In genomic region chr8:123982826-123983400, GRCm38 (mm10) we compare ENCODE assay signal across 8 mouse cellular contexts. TPM values are rescaled to one million over a fixed set of nuclear protein-coding genes. Genes with fewer than 3 reads are reported as not detected.
DNase-seq lines count a peak whose midpoint lies in the region; ATAC-seq and TF ChIP-seq lines count a peak whose summit lies in the region.

Abcb10 (minus strand) TSS chr8:123983122.

- no peaks in the 10 kb centered on the region for H3K36me3 ChIP-seq in hindbrain, embryonic 16.5 days (ENCODE audit: control insufficient read depth, insufficient read depth, low read length)

- peak; percentile 95 for DNase-seq in ZHBTc4 (ENCODE audit: low read depth, low spot score)
- DNase-seq in gastrocnemius, adult 2 months = peak; percentile 97
- DNase-seq in left cerebral cortex, adult 11 months (ENCODE audit: low spot score) = peak; percentile 77
- DNase-seq in lung, postnatal 36 days = peak; percentile 94
- DNase-seq in retina, embryonic 14.5 days (ENCODE audit: low spot score) = peak; percentile 87
- DNase-seq in thymus, postnatal 4 days = peak; percentile 76

- H3K9ac ChIP-seq in hindbrain, embryonic 16.5 days (ENCODE audit: low read depth, low read length) = peak within 1 kb of the TSS; percentile 88

- no peak; the same call in 1 of the 2 replicates for TF ChIP-seq CTCF in gastrocnemius, adult 2 months (IDR thresholded peaks at IDR 0.05)

- intact Hi-C loops in gastrocnemius, adult 2 months (cut with DNase I) = loop anchor here (5.0 kb wide), 1 partner anchor 39 kb away; the partner anchor contains the start of genes Taf5l and Urb2

- peak within 1 kb of the TSS; percentile 94 for H3K4me3 ChIP-seq in gastrocnemius, adult 2 months
- peak within 1 kb of the TSS; percentile 88 for H3K4me3 ChIP-seq in hindbrain, embryonic 16.5 days (ENCODE audit: low read length)

- H3K4me1 ChIP-seq in hindbrain, embryonic 16.5 days (ENCODE audit: control insufficient read depth, insufficient read depth, low read depth, low read length) = peaks cover 13% of the 10 kb centered on the region

- H3K4me2 ChIP-seq in hindbrain, embryonic 16.5 days (ENCODE audit: low read length) = peak within 1 kb of the TSS; percentile 74

- peak within 1 kb of the TSS; percentile 99 for H3K27ac ChIP-seq in gastrocnemius, adult 2 months
- peak within 1 kb of the TSS; percentile 29 for H3K27ac ChIP-seq in hindbrain, embryonic 16.5 days (ENCODE audit: low read depth, low read length)

- WGBS in hindbrain, embryonic 16.5 days = under 1% methylated on average over 51 of the region's 56 CpGs

- ATAC-seq in common myeloid progenitor, adult 5-6 weeks (replicated peaks; ENCODE audit: low read depth, poor library complexity, severe bottlenecking) = peak; percentile 67
- peak; percentile 94 for ATAC-seq in hindbrain, embryonic 16.5 days

- H3K27me3 ChIP-seq in hindbrain, embryonic 16.5 days (replicated peaks; ENCODE audit: control insufficient read depth, insufficient read depth, low read length) = no peaks in the 10 kb centered on the region

- no peaks in the 10 kb centered on the region for H3K9me3 ChIP-seq in hindbrain, embryonic 16.5 days (ENCODE audit: control insufficient read depth, low read length)

RNA-seq across cellular contexts. Expression of gene Abcb10, which starts in this region (rescaled TPM):
- total RNA-seq in common myeloid progenitor, adult 5-6 weeks (2017) = 20.2 and 21.1 TPM in 2 replicates
- total RNA-seq in gastrocnemius, adult 2 months (2021) = 10 to 100 TPM; 15.8 to 18.6 TPM
- polyA plus RNA-seq in hindbrain, embryonic 16.5 days (2015; fragmentation: Nextera tagmentation; extraction: Ambion mirVana) = 14.6 TPM in 2 replicates

Comparison
In these comparisons a context has a peak if more than half of its experiments do, and no peak if none do; other contexts are left out.
1. Peak in every context shown above with its lines: DNase-seq, ATAC-seq, H3K4me3 ChIP-seq and H3K27ac ChIP-seq.